Mouse (Mus musculus) limb, embryonic 11.5 days (tissue): ENCODE measurements around the gene Gm10375. TPM values are rescaled to one million over a fixed set of nuclear protein-coding genes. Genes with fewer than 3 reads are reported as not detected.
"Not testable (repeated sequence)": the region's sequence is repeated elsewhere in the genome, so short reads cannot be mapped to it uniquely, and the experiment has no call there.

Experiments
- ATAC-seq: fragments of 200-750 bp; cut with Nextera tagmentation; 2 replicates; pipeline ENCODE4 v1.8.0; 2017; ENCODE audit warnings: low read depth; ENCODE audit not compliant: insufficient number of reproducible peaks, low FRiP score, low TSS enrichment
- DNase-seq: peaks from one replicate; pipeline ENCODE4 v3.0.0-alpha.2; 2015; ENCODE audit warnings: low spot score
- H3K27ac ChIP-seq: fragments of 300-500 bp; sonication (generic); replicated peaks from 2 replicates; pipeline ENCODE4 v1.5.1; 2014; ENCODE audit warnings: low read depth, mild to moderate bottlenecking, low read length
- H3K27me3 ChIP-seq: fragments of 300-500 bp; sonication (generic); 2 replicates; pipeline ENCODE4 v1.6.1; 2014; ENCODE audit warnings: mild to moderate bottlenecking, low read length, mixed read lengths; ENCODE audit not compliant: control insufficient read depth, insufficient read depth
- H3K36me3 ChIP-seq: fragments of 300-500 bp; sonication (generic); 2 replicates; pipeline ENCODE4 v1.6.1; 2014; ENCODE audit warnings: mild to moderate bottlenecking, low read length, moderate library complexity, mixed read lengths; ENCODE audit not compliant: control insufficient read depth, insufficient read depth
- H3K4me1 ChIP-seq: fragments of 300-500 bp; sonication (generic); 2 replicates; pipeline ENCODE4 v1.6.1; 2014; ENCODE audit warnings: low read length, mixed read lengths; ENCODE audit not compliant: control insufficient read depth, insufficient read depth
- H3K4me2 ChIP-seq: fragments of 300-500 bp; sonication (generic); 2 replicates; pipeline ENCODE4 v1.6.1; 2014; ENCODE audit warnings: low read depth, mild to moderate bottlenecking, moderate library complexity; ENCODE audit not compliant: severe bottlenecking
- H3K4me3 ChIP-seq: fragments of 300-500 bp; sonication (generic); 2 replicates; pipeline ENCODE4 v1.5.1; 2014; ENCODE audit warnings: low read depth, low read length
- H3K9ac ChIP-seq: fragments of 300-500 bp; sonication (generic); 2 replicates; pipeline ENCODE4 v1.6.1; 2014; ENCODE audit warnings: mild to moderate bottlenecking, low read length
- H3K9me3 ChIP-seq: fragments of 300-500 bp; sonication (generic); 2 replicates; pipeline ENCODE4 v1.6.1; 2016; ENCODE audit warnings: low read length; ENCODE audit not compliant: control insufficient read depth
- WGBS: fragments of 180-500 bp; shearing (Covaris S2); extraction: QIAGEN DNeasy Blood & Tissue Kit; methylation state at CpG from one replicate; pipeline ENCODE4 v1.1.7; 2014; 5-methylcytosine and 5-hydroxymethylcytosine counted together
- polyA plus RNA-seq: library from polyadenylated mRNA; unstranded; fragments of >200 nt; fragmentation: Nextera tagmentation; extraction: Ambion mirVana; gene quantifications from 2 replicates; pipeline ENCODE4 v1.2.1, GENCODE M21; 2014

Gm10375 gene
- not detected in 2 replicates for polyA plus RNA-seq

- not testable (repeated sequence) for H3K27ac ChIP-seq, H3K4me2 ChIP-seq, H3K9me3 ChIP-seq, H3K36me3 ChIP-seq, H3K4me1 ChIP-seq, H3K9ac ChIP-seq, H3K27me3 ChIP-seq, DNase-seq, H3K4me3 ChIP-seq, ATAC-seq
These were observed at the start of gene Gm10375 for GRCm38 (mm10) chr14:43607913-43608312. Gene Gm10375 (minus strand): TSS chr14:43608013.

DNA sequence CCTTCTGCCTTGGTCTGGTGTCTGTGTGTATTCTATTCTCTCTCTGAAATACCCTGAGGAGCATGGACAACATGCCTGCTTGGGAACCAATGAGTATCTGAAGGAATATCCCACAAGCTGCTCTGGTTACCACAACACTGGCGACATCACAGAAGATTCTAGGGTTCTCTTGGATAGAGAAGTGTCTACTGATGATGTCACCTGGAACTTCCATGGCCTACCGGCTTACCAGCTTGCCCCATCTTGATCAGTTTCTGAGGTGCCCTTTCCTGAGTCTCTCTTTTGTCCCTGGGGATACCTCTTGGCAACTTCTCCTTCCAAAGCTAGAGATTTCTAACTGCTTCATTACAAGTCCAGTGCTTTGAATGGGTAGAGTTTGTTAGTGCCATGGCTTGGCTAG is 28.8 kb downstream of the Gm10375 start, which contains the start of gene Gm17654:
Gene Gm17654 (minus strand): TSS at position 101 of the 400 bp plus-strand sequence.
- H3K4me1 ChIP-seq, ATAC-seq, H3K9ac ChIP-seq, DNase-seq, H3K36me3 ChIP-seq, H3K4me3 ChIP-seq, H3K9me3 ChIP-seq, H3K27ac ChIP-seq, H3K4me2 ChIP-seq, H3K27me3 ChIP-seq: not testable (repeated sequence)
- 82% methylated on average over 1 of the region's 2 CpGs for WGBS

GRCm38 (mm10) chr14:43577969-43578368 is 29.8 kb downstream of the Gm10375 start:
- H3K36me3 ChIP-seq, DNase-seq, H3K27me3 ChIP-seq, H3K9me3 ChIP-seq, ATAC-seq, H3K4me2 ChIP-seq, H3K9ac ChIP-seq, H3K4me3 ChIP-seq, H3K4me1 ChIP-seq, H3K27ac ChIP-seq: not testable (repeated sequence)
- WGBS, result 100% methylated on average over 3 of the region's 4 CpGs

Other genes starting within 250 kb of the Gm10375 start
- not detected in 2 replicates for gene Gm8138, start 191.7 kb downstream of the Gm10375 start, polyA plus RNA-seq
- gene Gm5799, start 64.4 kb downstream of the Gm10375 start, polyA plus RNA-seq, result not detected in 2 replicates
- not detected in 2 replicates for gene Gm17654, start 28.9 kb downstream of the Gm10375 start, polyA plus RNA-seq
- not detected in 2 replicates for gene Gm8165, start 69.2 kb upstream of the Gm10375 start, polyA plus RNA-seq
- 1.5 and 2.5 TPM in 2 replicates for gene Gm7324, start 89.8 kb upstream of the Gm10375 start, polyA plus RNA-seq
- not detected in 2 replicates for gene Gm16506, start 119.5 kb upstream of the Gm10375 start, polyA plus RNA-seq
- gene Gm6526, start 139.9 kb upstream of the Gm10375 start, polyA plus RNA-seq, result not detected in 2 replicates
- not detected in 2 replicates for gene Gm8180, start 176.7 kb upstream of the Gm10375 start, polyA plus RNA-seq